Mouse (Mus musculus) ES-E14 (cell line): ENCODE measurements around the gene Gm30083.

ENCODE experiments used
- CHD2 ChIP-seq: IDR thresholded peaks from 2 replicates; pipeline ENCODE4 v1.6.1; 2014; ENCODE audit warnings: mild to moderate bottlenecking, low read depth, low read length, inconsistent platforms
- HCFC1 ChIP-seq: IDR thresholded peaks from 2 replicates; pipeline ENCODE4 v1.6.1; 2012; ENCODE audit warnings: low read length, inconsistent platforms, borderline replicate concordance; ENCODE audit not compliant: insufficient read depth
- MAFK ChIP-seq: IDR thresholded peaks from 2 replicates; pipeline ENCODE4 v1.6.1; 2014; ENCODE audit warnings: mild to moderate bottlenecking, low read depth, low read length, inconsistent platforms; ENCODE audit not compliant: insufficient read depth
- ZNF384 ChIP-seq: IDR thresholded peaks from 2 replicates; pipeline ENCODE4 v1.6.1; 2012; ENCODE audit warnings: low read depth, low read length, inconsistent platforms

DNA sequence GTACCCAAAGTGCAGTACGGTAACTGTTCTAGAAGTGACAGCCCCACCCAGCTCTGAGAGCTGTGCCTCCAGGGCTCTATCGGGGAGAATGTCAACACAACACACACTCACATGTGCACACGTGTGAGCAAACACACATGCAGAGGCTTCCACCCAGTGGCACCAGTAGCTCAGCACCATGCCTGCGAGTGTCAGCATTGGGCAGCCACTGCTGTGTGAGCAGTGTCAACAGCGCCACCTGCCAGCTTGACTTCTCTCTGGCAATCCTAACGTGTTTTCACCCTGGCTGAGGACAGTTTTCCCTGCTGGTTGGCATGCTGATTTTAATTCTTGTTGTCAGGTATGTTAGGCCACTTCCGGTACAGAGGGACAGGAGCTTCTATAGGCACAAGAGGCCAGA lies 42.3 kb downstream of the Gm30083 start:
- TF ChIP-seq ZNF384 (no peak), CHD2 (no peak), MAFK (no peak), HCFC1 (no peak)
